Mouse (Mus musculus): ENCODE data around the gene Nxf2. TPM values are rescaled to one million over a fixed set of nuclear protein-coding genes. Genes with fewer than 3 reads are reported as not detected.
"Not testable (repeated sequence)": the region's sequence is repeated elsewhere in the genome, so short reads cannot be mapped to it uniquely, and the experiment has no call there.

Gene Nxf2
- polyA plus RNA-seq, 1 experiment from 2014 or later, result 0.79 TPM

DNA sequence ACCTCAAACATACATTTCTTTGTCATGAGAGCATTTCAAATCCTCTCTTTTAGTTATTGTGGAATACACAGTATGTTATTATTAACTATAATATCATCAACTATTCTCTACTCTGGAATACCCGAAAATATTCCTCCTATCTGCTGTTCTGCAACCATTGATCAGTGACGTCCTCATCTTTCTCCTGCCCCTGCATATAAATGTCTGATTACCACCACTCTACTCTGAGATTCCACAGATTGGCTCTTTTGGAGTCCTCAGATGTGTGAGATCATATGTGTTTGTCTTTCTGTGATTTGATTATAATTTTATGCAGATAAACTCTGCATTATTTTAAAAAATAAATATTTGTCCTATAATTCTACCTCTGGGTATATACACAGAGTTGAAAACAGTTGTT lies 48.8 kb downstream of the Nxf2 start:
- Histone ChIP-seq H3K4me1 (no peaks in the 10 kb centered on the region), H3K4me2 (no peak overlapping the region), H3K36me3 (no peaks in the 10 kb centered on the region), H3K9me3 (no peaks in the 10 kb centered on the region), H3K4me3 (no peak overlapping the region), H3K27ac (replicated peaks) (no peak overlapping the region), H3K9ac (no peak overlapping the region), H3K27me3 (replicated peaks) (no peaks in the 10 kb centered on the region)
- ATAC-seq (ENCODE audit: extremely low read depth, insufficient number of reproducible peaks, low FRiP score, low TSS enrichment), result no peak
- WGBS, result 60% methylated on average over 2 of the region's 2 CpGs

DNA sequence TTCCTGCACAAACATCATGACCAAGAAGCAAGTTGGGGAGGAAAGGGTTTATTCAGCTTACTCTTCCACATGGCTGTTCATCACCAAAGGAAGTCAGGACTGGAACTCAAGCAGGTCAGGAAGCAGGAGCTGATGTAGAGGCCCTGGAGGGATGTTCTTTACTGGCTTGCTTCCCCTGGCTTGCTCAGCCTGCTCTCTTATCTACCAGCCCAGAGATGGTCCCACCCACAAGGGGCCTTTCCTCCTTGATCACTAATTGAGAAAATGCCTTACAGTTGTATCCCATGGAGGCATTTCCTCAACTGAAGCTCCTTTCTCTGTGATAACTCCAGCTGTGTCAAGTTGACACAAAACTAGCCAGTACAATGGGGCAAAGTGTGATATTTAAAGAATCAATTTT lies 49.2 kb downstream of the Nxf2 start:
- H3K4me3 ChIP-seq; H3K9ac ChIP-seq; ATAC-seq (ENCODE audit: extremely low read depth, insufficient number of reproducible peaks, low FRiP score, low TSS enrichment): not testable (repeated sequence)

DNA sequence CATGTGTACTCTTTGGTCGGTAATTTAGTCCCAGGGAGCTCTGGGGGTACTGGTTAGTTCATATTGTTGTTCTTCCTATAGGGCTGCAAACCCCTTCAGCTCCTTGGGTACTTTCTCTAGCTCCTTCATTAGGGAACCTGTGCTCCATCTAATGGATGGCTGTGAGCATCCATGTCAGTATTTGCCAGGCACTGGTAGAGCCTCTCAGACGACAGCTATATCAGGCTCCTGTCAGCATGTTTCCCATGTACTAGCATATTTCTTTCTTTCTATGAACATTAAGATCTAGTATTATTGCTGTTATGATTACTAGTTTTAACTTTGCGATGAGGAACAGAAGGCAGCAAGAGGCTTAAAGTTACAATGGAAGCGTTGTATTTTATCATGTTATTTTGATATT lies 49.7 kb downstream of the Nxf2 start:
- ATAC-seq (ENCODE audit: extremely low read depth, insufficient number of reproducible peaks, low FRiP score, low TSS enrichment), result no peak
- no peak overlapping the region for H3K9ac ChIP-seq

More for the DNA sequence above, 49.2 kb downstream of the Nxf2 start:
- not testable (repeated sequence) for H3K27me3 ChIP-seq (replicated peaks); H3K9me3 ChIP-seq; H3K36me3 ChIP-seq; H3K27ac ChIP-seq (replicated peaks); H3K4me1 ChIP-seq; H3K4me2 ChIP-seq

DNA sequence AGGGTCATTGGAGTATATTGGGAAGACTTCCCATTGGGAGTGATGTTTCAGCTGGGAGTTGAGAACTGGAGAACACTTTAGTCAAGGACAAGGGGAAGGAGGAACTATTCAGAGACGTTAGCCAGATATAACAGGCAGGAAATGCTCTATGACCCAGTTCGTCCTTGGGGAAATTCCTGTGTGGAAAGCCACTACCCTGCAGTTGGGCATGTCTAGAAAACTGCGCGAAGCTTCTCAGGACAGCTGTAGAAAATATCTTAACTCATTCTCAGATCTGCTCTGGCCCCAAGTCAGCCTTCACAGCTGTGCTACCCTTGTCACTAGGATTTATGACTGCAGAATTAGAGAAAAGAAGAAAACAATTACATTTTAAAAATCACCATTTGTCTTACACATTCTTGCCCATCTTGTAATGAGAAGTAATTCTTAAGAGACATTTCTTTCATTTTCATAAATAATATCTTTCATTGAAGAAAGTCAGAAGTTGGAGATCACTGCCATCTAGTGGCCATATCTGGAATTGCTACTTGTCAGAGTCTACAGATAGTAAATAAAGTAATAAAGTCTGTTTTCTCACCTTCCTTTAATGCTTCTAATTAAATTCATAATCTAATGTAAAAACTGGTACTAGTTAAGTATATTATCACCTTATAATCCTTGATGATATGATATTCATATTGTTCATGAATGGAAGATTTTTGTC lies 51.2 kb downstream of the Nxf2 start:
- Histone ChIP-seq H3K4me1 (no peaks in the 10 kb centered on the region), H3K9me3 (no peaks in the 10 kb centered on the region), H3K27ac (replicated peaks) (no peak overlapping the region), H3K4me2 (peak overlapping the region; percentile 44), H3K36me3 (no peaks in the 10 kb centered on the region), H3K9ac (no peak overlapping the region), H3K4me3 (no peak overlapping the region), H3K27me3 (replicated peaks) (no peaks in the 10 kb centered on the region)
- no peak for ATAC-seq (ENCODE audit: extremely low read depth, insufficient number of reproducible peaks, low FRiP score, low TSS enrichment)
- 14% methylated on average over 4 of the region's 4 CpGs for WGBS

More for the DNA sequence above, 49.7 kb downstream of the Nxf2 start:
- H3K27me3 ChIP-seq (replicated peaks), result no peaks in the 10 kb centered on the region
- no peak overlapping the region for H3K4me3 ChIP-seq
- 61% methylated on average over 4 of the region's 4 CpGs for WGBS
- no peak overlapping the region for H3K27ac ChIP-seq (replicated peaks)
- H3K4me2 ChIP-seq, result no peak overlapping the region
- no peaks in the 10 kb centered on the region for H3K36me3 ChIP-seq
- H3K4me1 ChIP-seq, result no peaks in the 10 kb centered on the region
- no peaks in the 10 kb centered on the region for H3K9me3 ChIP-seq

DNA sequence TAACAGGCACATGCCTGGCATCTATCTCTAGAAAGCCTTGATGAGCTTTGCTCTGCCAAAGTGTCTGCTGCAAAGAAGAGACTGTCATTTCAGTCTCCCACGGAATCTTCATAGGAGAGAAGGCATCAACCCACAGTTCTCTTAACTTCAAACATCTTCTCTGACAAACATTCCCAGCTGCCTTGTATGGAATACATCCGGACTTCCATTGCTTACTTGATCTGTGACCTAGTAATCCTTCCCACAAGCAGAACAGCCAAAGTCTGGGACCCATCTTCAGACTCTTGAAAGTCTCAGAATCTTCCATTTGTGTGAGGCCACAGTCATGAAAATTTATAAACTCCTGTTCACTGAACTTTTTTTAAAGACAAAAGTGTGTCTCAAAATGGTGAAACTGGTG lies 51.7 kb downstream of the Nxf2 start:
- Histone ChIP-seq H3K27ac (replicated peaks) (no peak overlapping the region), H3K27me3 (replicated peaks) (no peaks in the 10 kb centered on the region), H3K4me3 (no peak overlapping the region), H3K4me2 (no peak overlapping the region; the same call in 1 of the 2 replicates), H3K4me1 (no peaks in the 10 kb centered on the region), H3K9ac (no peak overlapping the region), H3K36me3 (no peaks in the 10 kb centered on the region), H3K9me3 (no peaks in the 10 kb centered on the region)
- ATAC-seq (ENCODE audit: extremely low read depth, insufficient number of reproducible peaks, low FRiP score, low TSS enrichment), result no peak
- WGBS, result 47% methylated on average over 2 of the region's 2 CpGs

DNA sequence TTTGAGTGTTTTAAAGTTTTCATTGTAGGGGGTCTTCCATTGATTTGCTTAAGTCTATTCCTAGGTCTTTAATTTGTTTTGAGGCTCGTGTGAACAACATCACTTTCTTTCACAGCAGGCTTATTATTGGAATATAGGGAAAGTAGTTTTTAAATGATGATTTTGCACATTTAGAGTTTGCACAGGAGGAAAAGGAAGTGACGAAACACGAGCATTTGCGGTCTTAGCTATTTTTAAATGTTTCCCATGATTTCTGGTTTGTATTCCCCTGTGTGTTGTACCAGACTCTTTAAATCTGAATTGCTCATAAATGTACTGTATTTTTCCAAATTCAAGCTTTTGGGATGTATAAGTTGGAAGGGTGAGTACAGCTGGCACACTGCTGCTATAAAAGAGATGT lies 54.2 kb downstream of the Nxf2 start:
- Histone ChIP-seq H3K36me3 (no peaks in the 10 kb centered on the region), H3K9me3 (no peaks in the 10 kb centered on the region), H3K4me1 (no peaks in the 10 kb centered on the region), H3K4me2 (no peak overlapping the region), H3K27me3 (replicated peaks) (no peaks in the 10 kb centered on the region), H3K9ac (no peak overlapping the region), H3K27ac (replicated peaks) (no peak overlapping the region), H3K4me3 (no peak overlapping the region)
- 65% methylated on average over 4 of the region's 4 CpGs for WGBS
- no peak for ATAC-seq (ENCODE audit: extremely low read depth, insufficient number of reproducible peaks, low FRiP score, low TSS enrichment)

Other genes starting within 250 kb of the Nxf2 start
- 41.0 and 46.1 TPM in 2 replicates for gene Armcx1, start 246.8 kb downstream of the Nxf2 start, polyA plus RNA-seq (2015; fragmentation: Nextera tagmentation; extraction: Ambion mirVana)
- gene Armcx6, start 213.3 kb downstream of the Nxf2 start, polyA plus RNA-seq (2015; fragmentation: Nextera tagmentation; extraction: Ambion mirVana), result 18.9 and 19.0 TPM in 2 replicates
- gene Armcx3, start 208.2 kb downstream of the Nxf2 start, polyA plus RNA-seq (2015; fragmentation: Nextera tagmentation; extraction: Ambion mirVana), result 75.1 and 82.7 TPM in 2 replicates
- gene Armcx2, start 155.5 kb downstream of the Nxf2 start, polyA plus RNA-seq (2015; fragmentation: Nextera tagmentation; extraction: Ambion mirVana), result 61.5 and 64.3 TPM in 2 replicates
- 7.6 and 8.3 TPM in 2 replicates for gene Zmat1, start 44.5 kb upstream of the Nxf2 start, polyA plus RNA-seq (2015; fragmentation: Nextera tagmentation; extraction: Ambion mirVana)
- not detected in 2 replicates for gene Gm15023, start 212.9 kb upstream of the Nxf2 start, polyA plus RNA-seq (2015; fragmentation: Nextera tagmentation; extraction: Ambion mirVana)
- 1.5 and 2.3 TPM in 2 replicates for gene Tceal6, start 245.9 kb upstream of the Nxf2 start, polyA plus RNA-seq (2015; fragmentation: Nextera tagmentation; extraction: Ambion mirVana)